Mouse (Mus musculus): Measurements from ENCODE around the gene Naga.

GRCm38 (mm10) chr15:82344971-82345370, 6.2 kb upstream of the Naga start:
- no peak for TF ChIP-seq CTCF (IDR thresholded peaks at IDR 0.05; ENCODE audit: insufficient read depth, low read length)
- no peak for TF ChIP-seq POLR2A (IDR thresholded peaks at IDR 0.05; ENCODE audit: borderline replicate concordance, extremely low read depth, low read depth, low read length)
